ENCODE assay signal across 9 mouse cellular contexts in the genomic region with DNA sequence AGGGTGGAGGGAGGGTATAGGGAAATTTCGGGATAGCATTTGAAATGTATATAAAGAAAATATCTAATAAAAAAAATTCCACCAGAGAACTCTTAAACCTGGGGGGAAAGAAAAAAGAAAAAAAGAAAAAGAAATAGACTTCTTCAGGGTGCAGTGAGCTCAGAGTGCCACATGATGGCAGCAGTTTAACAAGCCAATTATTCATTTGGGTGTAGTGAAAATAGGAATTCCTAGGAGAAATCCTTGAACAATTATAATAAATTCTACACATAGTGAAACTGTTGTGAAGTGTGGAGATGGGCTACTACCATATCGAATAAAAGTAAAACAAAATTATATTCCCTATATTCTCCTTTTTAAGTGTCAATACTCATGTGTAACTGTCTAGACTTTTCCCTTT.
DNase-seq lines count a peak whose midpoint lies in the region.
"Had no signal": no experiment of that assay in that cellular context is flagged by ENCODE, and none has a peak within 500 bp of the region (broad histone marks: within the 10 kb centered on the region; RNA-seq: fewer than 3 reads in every experiment).

No protein-coding gene starts in this region.

- intact Hi-C loops in gastrocnemius, postnatal 14 days (cut with DNase I; ENCODE audit: low total_unique reads), result loop anchor here (10.0 kb wide), 1 partner anchor 116 kb away; no protein-coding TSS in a partner anchor

- peak; percentile 12 for DNase-seq in heart, postnatal 4 days
- DNase-seq in heart, adult 8-10 months (ENCODE audit: low spot score), result no peak
- peak; percentile 5 for DNase-seq in lung, postnatal 10 days
- DNase-seq in lung, postnatal 14 days, result no peak
- peak; percentile 50 for DNase-seq in NIH3T3 (ENCODE audit: low read depth)
- peak; percentile 31 for DNase-seq in embryo, embryonic 10.5 days (ENCODE audit: low spot score)
- DNase-seq in thymus, adult 18-20 months, result no peak
- DNase-seq in gastrocnemius, postnatal 14 days, result no peak
- DNase-seq: gastrocnemius, postnatal 25 days had no signal

Comparison
In these comparisons a context has a peak if more than half of its experiments do, and no peak if none do; other contexts are left out.
1. DNase-seq: peak in heart, postnatal 4 days (single experiment), lung, postnatal 10 days (single experiment), NIH3T3 (single experiment) and embryo, embryonic 10.5 days (single experiment); none in heart, adult 8-10 months (single experiment), lung, postnatal 14 days (single experiment), thymus, adult 18-20 months (0 of 2) and gastrocnemius, postnatal 14 days (single experiment).